Mouse (Mus musculus) mouse trophoblast stem cell (cell line): ENCODE measurements around the gene Vmn2r85.
"Not testable (repeated sequence)": the region's sequence is repeated elsewhere in the genome, so short reads cannot be mapped to it uniquely, and the experiment has no call there.

Experiments
- in situ Hi-C, 2 experiments: fragments of 300-500 bp; cut with MseI, MboI; formaldehyde crosslinking; loops; 2 replicates in 1 of 2; 3 replicates in 1 of 2; pipeline ENCODE4 v1.15.1; 2025

Vmn2r85 gene

DNA sequence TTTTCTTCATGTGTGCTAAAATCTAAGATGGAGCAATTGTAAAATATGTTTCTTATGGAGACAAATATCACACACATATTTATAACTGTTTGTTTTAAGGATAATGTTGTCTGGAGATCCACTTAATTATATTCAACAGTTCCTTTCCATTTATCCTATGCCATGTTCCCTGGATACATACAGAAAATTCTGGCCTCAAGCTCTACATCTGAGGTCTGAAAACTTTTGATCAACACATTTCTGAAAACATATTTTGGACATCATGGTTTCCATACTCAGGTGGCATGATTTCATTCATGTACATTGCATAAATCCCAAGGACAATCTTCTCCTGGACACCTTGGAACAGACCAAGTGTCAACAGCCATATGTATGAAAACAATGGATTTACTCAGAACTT lies at the start of gene Vmn2r85:
Vmn2r85 (minus strand) TSS at position 101 of the 400 bp plus-strand sequence.
- in situ Hi-C loops: not testable (repeated sequence)

GRCm38 (mm10) chr10:130470311-130470760 lies 40.8 kb upstream of the Vmn2r85 start:
- in situ Hi-C loops: no loop called here

- in situ Hi-C loops: not testable (repeated sequence)
Measured at GRCm38 (mm10) chr10:130455950-130456349, 26.4 kb upstream of the Vmn2r85 start, which contains the start of gene Vmn2r86. Gene Vmn2r86, minus strand, starts transcription at chr10:130456050.

DNA sequence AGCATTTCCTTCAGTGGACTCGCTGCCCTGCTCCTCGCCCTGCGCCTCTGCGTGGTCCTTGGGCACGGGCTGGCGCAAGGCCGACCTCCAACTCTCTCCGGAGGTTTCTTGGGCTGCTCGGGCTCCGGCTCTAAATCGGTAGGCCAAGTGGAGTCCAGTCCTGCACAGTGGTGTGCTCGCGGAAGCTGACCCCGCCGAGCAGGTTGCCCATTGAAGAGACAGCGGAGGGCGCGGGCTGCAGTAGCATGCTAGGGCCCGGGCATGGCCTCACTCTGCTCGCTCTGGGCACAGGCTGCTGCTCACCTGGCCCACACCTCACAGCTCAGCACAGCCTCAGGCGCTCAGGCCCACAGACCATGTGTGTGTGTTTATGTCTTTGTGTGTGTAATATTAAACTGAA lies 15.3 kb upstream of the Vmn2r85 start:
- in situ Hi-C loops: no loop called here

- in situ Hi-C loops: not testable (repeated sequence)
Measured at GRCm38 (mm10) chr10:130434185-130434898, 4.8 kb upstream of the Vmn2r85 start.

GRCm38 (mm10) chr10:130422368-130422767 lies 7.1 kb downstream of the Vmn2r85 start:
- in situ Hi-C loops: not testable (repeated sequence)

- in situ Hi-C loops: no loop called here
Measured at GRCm38 (mm10) chr10:130420401-130420800, 9.1 kb downstream of the Vmn2r85 start.

DNA sequence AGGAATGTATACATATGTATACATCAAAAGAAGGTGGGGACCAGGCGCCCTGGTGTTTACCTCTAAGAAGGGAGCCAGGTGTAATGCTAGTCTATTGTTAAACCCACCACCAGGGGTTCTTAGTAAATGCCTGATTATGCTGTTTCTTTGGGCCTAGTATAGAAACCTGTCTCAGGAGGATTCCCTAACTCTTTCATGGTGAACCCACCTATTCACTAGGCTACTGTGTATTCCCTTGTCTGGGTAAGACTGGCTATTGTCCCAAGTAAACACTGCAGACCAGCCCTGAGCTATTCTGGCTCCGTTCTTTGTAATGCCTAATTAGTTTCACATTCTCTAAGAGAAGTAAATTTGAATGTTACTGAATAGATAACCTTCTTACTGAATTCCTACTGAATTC lies 9.5 kb downstream of the Vmn2r85 start:
- in situ Hi-C loops: not testable (repeated sequence)

GRCm38 (mm10) chr10:130416352-130416751 lies 13.2 kb downstream of the Vmn2r85 start:
- in situ Hi-C loops: not testable (repeated sequence)

GRCm38 (mm10) chr10:130412167-130412698 lies 17.3 kb downstream of the Vmn2r85 start:
- in situ Hi-C loops: not testable (repeated sequence)

- in situ Hi-C loops: no loop called here
Measured at GRCm38 (mm10) chr10:130394232-130394631, 35.3 kb downstream of the Vmn2r85 start, which contains the start of gene Vmn2r84. Gene Vmn2r84, minus strand, starts transcription at chr10:130394332.

DNA sequence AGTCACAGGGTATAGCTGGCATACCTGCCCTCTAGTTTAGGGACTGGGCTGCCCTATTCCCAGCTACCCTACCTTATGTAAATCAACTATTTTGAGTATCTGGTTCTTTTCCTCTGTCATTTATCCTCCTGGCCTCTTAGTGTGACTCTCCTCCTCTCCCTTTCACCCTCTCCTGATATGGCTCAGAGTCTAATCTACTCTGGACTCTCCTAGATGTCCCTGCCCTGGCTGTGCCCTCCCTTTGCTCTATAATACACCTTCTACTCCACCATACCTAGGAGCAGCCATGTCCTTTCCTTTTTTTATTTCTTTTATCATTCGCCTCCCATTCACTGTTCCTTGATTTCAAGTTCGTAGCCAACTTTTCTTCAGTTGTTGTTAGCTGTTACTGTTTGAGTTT lies 54.4 kb downstream of the Vmn2r85 start:
- in situ Hi-C loops: no loop called here

DNA sequence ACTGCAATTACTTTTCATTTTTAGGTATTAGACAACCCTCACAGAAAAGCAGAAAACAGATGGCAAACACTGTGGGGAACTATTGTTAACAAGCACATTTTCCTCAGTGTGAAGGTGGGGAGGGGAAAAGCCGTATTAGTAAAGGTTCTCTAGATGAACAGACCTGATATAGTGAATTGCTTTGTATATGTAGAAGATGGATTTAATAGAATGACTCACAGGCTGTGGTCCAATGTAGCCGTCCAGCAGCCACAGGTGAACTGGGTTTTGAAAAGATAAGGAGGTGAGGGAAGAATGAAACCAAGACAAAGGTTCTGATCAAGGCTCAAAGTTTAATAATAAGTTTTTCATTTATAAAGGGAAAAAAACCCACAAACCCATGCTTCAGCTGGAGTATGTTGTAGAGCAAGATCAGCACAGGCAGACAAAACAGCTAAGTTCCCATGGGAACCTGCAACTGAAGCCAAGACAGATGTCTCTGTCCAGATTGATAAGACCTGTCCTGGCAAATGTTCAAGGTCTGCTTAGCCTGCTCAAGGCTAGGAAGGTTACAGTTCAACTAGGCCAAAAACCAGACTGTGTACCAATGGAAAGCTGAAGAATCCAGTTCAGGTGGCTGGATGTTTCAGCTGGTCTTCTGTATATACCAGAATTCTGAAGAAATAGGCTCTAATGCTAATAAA lies 56.9 kb downstream of the Vmn2r85 start:
- in situ Hi-C loops: no loop called here

GRCm38 (mm10) chr10:130371644-130372043 lies 57.9 kb downstream of the Vmn2r85 start:
- in situ Hi-C loops: no loop called here

- in situ Hi-C loops: no loop called here
Measured at GRCm38 (mm10) chr10:130370005-130370682, 59.4 kb downstream of the Vmn2r85 start.

GRCm38 (mm10) chr10:130368384-130368783 lies 61.1 kb downstream of the Vmn2r85 start:
- in situ Hi-C loops: no loop called here

DNA sequence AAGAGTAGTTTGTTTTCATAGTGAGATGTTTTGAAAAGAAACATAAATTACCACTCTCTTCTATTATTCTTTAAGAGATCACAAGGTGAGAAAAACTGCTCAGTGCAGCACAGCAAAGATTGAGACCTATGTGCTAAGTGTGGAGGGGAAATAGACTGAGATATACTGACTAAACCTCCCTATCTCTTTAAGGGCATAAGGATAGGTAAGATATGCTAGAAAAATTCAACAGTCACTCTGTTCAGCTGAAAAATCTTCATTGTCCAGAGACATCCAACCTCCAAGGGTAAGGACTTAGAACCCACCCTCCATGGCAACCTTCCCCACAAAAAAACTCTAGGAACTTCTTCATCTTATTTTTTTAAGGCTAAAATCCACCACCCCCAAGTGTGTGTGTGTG lies 64.7 kb downstream of the Vmn2r85 start:
- in situ Hi-C loops: no loop called here
